Mouse (Mus musculus) right cerebral cortex, postnatal 36 days (tissue): ENCODE measurements around the gene Sept5.

Source experiments
- DNase-seq, 2 experiments: peaks; one replicate each; pipeline ENCODE4 v3.0.0; 2022; ENCODE audit warnings: low spot score in 2 of 2, mixed read lengths in 1 of 2

The Sept5 gene

DNA sequence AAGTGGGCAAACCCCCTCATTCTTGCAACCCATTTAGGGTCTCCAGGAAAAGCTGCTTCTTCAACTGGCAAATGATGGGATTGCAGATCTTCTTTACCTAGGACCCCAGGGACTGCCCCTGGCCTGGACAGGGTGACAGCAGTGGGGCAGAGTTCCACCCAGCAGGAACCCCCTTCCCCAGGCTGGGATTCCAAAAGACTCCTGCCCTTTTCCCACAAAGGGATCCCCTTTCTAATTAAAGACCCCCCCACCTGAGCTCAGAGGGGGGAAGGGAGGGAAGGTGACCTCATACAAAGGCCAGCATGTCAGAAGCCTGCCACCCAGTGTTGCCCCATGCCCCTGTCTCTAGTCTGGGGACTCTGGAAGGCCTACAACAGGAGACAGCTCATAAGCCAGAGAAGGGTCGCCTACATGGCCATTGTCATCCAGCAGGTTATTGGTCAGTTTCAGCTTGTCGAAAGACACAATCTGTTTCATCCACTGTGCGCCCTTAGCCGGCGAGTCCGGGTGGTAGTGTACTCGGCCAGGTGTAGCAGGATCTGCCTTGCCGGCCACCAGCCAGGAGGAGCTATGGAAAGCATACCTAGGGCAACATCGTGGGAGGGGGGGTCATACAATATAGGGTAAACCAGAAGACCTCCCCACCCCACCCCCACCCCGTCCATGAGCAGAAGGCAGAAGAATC lies 45.9 kb downstream of the Sept5 start:
- DNase-seq = no peak

DNA sequence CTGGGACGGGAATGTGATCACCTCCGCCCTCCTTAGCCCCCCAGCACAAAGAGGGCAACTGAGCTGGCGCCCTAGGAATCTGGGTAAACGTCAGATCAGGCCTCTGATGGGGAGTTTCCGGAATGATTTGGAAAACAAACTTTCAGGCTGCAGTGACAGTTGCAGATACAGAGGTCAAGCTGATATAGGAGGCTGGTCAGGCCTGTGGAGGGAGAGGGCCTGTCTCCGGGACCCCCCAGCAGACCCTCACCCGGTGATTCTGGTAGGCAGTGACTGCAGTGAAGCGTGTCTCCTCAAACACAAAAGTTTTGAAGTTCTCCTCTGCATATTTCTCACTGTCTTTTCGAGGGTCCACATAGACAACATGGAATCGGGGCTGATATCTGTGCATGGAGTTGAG lies 46.6 kb downstream of the Sept5 start:
- no peak for DNase-seq

GRCm38 (mm10) chr16:18582426-18583148 lies 47.2 kb downstream of the Sept5 start:
- DNase-seq = no peak

DNA sequence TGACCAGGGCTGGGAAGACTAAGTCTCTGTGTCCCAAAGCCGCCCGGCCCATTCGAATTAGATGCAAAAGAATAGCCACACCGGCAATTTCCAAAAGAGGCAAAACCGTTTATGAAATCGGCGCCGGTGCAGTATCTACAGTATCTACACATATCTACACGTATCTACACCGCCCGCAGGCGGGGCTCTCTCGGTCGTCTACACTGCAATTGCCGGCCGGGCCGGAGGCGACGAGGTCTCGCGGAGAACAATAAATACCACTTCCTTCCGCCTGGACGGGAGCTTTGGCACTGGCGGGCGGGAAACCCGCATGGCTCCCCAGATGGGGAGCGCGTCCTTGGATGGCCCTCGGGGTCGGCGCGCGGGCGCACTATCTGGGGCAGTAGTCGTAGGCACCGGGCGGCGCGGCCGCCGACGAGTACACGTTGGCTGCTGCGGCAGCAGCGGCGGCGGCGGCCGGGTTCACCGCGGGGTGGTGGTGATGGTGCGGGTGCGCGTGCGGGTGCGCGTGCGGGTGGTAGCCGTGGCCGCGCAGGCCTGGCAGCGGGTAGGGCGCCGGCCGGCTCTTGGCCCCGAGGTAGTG lies 48.0 kb downstream of the Sept5 start:
- DNase-seq = no peak

DNA sequence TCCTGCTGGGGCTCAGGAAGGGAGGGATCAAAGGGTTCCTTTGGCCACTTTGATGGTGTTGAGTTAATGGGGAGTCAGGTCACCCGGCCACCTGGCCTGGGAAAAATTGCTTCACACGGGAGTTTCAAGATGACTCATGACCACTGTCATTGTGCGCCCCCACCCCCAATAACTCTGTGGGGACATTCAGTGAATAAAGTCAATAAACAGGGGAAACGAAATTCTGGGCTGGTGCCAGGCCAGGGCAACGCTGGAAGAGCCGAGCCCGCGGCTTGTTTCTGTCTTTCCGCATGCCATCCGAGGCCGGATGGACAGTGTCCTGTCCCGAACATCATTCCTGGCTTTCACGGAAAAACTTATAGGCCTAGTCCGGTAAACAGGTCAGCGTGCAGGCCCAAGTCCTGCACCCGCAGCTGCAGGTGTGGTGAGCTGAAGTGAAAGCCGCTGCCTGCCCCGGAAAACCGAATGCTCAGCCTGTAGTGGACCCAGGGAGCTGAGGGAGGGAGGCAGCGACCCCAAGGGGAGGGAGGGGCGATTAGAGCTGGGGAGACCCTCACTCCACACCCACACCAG lies 48.6 kb downstream of the Sept5 start:
- no peak for DNase-seq

- no peak for DNase-seq
Measured at GRCm38 (mm10) chr16:18580389-18580788, 49.4 kb downstream of the Sept5 start.

- no peak for DNase-seq
Measured at GRCm38 (mm10) chr16:18577599-18578160, 52.1 kb downstream of the Sept5 start.

DNA sequence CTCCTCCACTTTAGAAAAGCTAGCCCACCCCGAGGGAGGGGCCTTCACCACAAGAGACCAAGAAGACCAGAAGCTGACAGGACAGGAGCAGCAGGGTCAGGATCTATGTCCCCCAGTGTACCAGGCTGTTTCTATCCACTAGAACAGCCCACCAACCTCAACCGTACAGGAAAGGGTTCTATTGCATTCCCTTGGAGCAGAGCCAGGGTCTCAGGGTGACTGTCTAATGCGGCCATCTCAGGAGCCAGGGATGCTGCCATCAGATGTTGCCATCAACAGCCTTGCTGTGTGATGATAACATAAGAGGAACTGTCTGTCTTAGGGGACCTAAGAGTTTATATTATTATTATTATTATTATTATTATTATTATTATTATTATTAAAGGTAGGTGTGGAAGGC lies 52.7 kb downstream of the Sept5 start:
- no peak for DNase-seq

DNA sequence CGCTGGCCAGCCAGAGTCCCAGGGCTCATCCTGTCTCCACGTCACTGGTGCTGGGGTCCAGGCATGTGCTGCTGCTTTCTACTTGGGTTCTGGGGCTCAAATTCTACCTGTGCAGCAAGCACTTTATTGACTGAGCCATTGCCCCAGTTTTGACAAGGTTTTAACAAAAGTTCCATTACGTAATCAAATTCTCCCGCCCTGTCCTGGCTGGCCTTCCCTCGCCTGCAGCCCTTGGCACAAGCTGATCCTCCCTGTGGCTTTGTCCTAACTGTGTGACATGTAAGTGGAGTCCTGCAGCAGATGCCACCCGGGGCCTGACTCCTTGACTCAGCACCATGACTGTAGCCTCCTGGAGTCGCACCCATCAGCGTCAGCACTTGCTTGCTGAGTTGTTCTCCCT lies 55.6 kb downstream of the Sept5 start:
- no peak for DNase-seq
